Mouse (Mus musculus) natural killer cell, adult 2 months (primary cell): ENCODE results near the gene C87436.

ENCODE experiments used
- DNase-seq, 2 experiments: peaks; one replicate each; pipeline ENCODE4 v3.0.0; 2022; ENCODE audit warnings: low spot score in 2 of 2

C87436 gene

DNA sequence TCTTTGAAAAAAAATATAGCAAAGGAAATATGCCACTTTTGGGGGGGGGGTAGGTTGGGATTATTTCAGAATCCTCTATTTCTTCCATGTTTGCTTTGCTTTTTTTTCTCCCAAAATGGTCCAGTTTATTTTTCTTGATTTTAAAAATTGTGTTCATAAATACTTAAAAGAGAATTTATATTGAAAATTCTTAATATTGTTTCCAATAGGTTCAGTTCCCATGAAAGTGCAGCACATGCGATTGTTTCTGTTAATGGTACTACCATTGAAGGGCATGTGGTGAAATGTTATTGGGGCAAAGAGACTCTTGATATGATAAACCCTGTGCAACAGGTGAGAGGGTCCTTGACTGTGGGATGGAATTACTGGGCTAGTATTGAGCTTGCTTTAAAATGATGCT, 11.8 kb upstream of the C87436 start, which contains the start of gene Gm44790:
TSS of gene Gm44790 (plus strand) at position 301 of the 400 bp plus-strand sequence.
- DNase-seq: no peak

- DNase-seq: no peak
Observed at GRCm38 (mm10) chr6:86431531-86431930, 6.6 kb upstream of the C87436 start.

GRCm38 (mm10) chr6:86433696-86434095, 4.5 kb upstream of the C87436 start:
- no peak for DNase-seq

- peak; percentile 46 to 63 for DNase-seq
Observed at GRCm38 (mm10) chr6:86437711-86438110, 463 bp upstream of the C87436 start.

DNA sequence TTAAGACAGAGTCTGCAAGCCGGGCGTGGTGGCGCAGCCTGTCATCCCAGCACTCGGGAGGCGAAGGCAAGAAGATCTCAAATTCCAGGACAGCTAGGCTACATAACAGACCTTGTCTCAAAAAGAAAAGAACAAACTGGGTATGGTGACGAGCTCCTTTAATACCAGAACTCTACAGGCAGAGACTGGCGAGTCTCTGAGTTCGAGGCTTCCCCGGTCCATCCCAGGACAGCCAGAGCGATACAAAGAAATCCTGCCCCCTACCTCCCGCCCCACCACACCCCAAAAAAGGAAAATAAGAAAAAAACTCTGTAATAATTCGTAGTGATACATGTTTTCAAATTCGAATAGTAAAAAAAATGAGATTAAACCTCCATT, 934 bp downstream of the C87436 start:
- no peak for DNase-seq

GRCm38 (mm10) chr6:86439531-86439930, 1.4 kb downstream of the C87436 start:
- no peak for DNase-seq

- no peak for DNase-seq
Observed at GRCm38 (mm10) chr6:86441571-86441970, 3.4 kb downstream of the C87436 start.

DNA sequence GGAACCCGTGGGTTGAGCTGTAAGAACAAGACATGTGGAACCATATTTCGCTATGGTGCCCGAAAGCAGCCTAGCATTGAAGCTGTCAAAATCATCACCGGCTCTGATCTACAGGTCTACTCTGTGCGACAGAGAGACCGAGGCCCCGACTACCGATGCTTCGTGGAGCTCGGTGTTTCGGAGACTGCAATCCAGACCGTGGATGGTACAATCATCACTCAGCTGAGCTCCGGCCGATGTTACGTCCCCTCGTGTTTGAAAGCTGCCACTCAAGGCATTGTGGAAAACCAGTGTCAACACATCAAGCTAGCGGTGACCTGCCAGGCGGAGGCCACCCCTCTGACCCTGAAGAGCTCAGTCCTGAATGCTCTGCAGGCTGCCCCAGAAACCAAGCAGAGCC, 7.4 kb downstream of the C87436 start:
- no peak for DNase-seq

GRCm38 (mm10) chr6:86446927-86447568, 8.9 kb downstream of the C87436 start:
- no peak for DNase-seq

DNA sequence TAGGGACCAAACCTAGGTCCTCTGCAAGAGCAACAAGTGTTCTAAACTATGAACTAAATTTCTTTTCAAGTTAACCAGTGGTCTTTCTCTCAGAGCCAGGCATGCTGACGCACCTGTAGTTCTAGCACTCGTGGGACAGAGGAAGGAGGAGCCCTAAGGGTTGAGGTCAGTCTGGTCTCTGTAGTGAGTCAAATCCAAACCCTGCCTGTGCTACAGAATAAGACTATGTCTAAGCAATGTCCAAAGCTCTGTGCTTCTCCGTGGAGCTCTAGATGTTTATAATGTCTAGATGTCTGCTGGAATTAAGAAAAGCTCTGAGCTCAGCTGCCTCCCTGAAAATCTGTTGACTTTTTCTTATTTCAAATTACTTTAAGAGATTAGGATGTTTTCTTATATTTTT, 18.6 kb downstream of the C87436 start:
- DNase-seq: no peak

GRCm38 (mm10) chr6:86463079-86463478, 24.9 kb downstream of the C87436 start:
- DNase-seq: no peak

GRCm38 (mm10) chr6:86471317-86471716, 33.1 kb downstream of the C87436 start:
- DNase-seq: no peak

DNA sequence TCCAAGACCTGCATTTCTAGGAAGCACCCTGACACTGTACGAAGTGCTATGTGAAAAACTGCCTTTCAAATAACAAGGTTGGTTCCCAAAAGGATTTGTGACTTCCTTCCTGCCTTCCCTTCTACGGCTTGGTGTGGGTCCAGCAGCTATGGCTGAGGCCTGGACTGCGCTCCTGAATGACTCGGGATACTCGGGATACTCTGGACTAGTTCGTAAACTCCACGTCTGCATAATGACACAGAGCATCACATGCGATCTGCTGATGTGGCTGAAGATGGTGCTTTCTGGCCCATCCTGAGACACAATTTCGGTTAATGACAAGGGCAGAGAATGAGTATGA, 33.6 kb downstream of the C87436 start:
- DNase-seq: no peak

DNA sequence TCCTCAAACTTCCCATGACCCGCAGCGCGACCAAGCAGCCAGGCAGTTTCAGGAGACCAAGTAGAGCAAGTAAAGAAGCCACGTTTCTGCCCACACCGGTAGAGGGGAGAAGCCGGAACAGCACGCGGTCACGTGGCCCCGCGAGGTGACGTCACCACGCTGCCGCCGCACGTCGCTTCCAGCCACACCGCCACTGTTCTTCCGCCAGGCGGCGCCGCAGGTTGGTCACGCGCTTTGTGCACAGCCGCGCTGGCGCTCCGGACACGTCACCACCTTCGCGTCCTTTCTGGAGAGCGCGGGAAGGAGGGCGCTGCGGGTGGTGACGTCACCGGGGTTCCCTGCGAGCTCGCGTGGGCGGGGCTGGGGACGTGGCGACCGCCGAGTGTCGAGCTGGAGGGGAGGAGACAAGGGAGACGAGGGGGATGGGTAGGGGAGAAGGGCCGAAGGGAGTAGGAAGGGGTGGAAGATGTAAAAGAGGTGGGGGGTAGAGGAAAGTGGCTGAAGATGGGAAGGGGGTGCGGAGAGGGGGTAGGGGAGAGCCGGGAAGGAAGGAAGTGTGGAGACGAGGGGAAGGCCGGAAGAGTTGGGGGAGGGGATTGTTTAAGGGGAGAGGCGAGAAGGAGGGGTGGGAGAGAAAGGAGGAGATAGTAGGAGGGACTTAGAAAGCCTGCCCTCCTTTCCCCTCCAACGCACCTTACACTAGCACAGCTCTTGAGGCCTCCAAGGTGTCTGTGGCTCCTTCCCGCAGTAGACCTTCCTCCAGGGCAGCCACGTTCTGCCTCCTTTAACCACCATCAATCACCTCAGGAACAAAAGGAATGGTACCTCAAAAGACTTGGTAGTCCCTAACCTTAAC, 34.2 kb downstream of the C87436 start:
- DNase-seq: peak; percentile 99 to 100

GRCm38 (mm10) chr6:86473077-86473476, 34.9 kb downstream of the C87436 start:
- DNase-seq: no peak

- DNase-seq: no peak
Observed at GRCm38 (mm10) chr6:86474072-86474471, 35.9 kb downstream of the C87436 start.

- no peak for DNase-seq
Observed at GRCm38 (mm10) chr6:86474646-86475181, 36.5 kb downstream of the C87436 start.

GRCm38 (mm10) chr6:86475462-86476167, 37.4 kb downstream of the C87436 start:
- DNase-seq: no peak

DNA sequence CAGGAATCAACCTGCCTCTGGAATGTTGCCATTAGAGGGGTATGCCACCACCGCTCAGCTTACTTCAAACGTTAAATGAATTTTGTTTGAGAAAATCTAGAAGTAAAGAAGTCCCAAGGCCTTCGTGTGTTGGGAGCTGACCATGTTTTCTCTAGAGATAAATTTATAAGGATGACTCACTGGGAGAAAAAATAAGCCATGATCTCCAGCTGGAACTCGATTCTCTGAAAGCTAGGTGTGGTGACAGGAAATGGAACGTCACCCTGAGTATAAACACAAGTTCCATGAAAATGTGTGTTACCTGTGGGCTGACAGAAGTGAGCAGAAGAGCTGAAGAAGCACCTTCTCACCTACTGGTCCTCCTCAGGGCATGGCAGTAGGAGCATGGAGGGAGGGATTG, 38.8 kb downstream of the C87436 start:
- no peak for DNase-seq

GRCm38 (mm10) chr6:86479311-86479710, 41.1 kb downstream of the C87436 start:
- DNase-seq: no peak

DNA sequence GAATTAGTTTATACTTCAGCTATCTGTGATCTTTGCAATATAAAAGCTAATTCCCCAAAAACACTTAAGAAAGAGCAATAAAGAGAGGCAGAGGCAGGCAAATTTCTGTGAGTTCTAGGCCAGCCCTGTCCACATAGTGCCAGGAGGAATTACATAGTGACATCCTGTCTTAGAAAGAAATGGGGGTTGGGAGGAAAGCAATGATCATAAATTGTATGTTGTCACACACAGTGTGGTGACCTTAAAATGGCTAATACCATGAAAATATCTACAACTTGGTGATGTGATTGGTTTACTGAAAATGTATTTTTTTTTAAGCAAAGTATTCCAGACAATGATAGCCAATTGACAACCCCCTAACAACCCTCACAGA, 41.6 kb downstream of the C87436 start:
- DNase-seq: no peak

GRCm38 (mm10) chr6:86480189-86480831, 42.1 kb downstream of the C87436 start:
- no peak for DNase-seq
